Mouse (Mus musculus) brain, embryonic 14.5 days (tissue): Measurements from ENCODE around the gene Sars.

ENCODE experiments used
- CTCF ChIP-seq: fragments of 200-500 bp; IDR thresholded peaks from 2 replicates; pipeline ENCODE4 v1.5.1; 2012; ENCODE audit warnings: inconsistent platforms, mild to moderate bottlenecking, moderate library complexity, borderline replicate concordance; ENCODE audit not compliant: insufficient read depth, insufficient read length; ENCODE audit errors: extremely low read depth
- POLR2A ChIP-seq: fragments of 200-500 bp; IDR thresholded peaks from 2 replicates; pipeline ENCODE4 v1.6.1; 2012; ENCODE audit warnings: mild to moderate bottlenecking, inconsistent platforms, borderline replicate concordance; ENCODE audit not compliant: poor library complexity, insufficient read depth, insufficient read length, severe bottlenecking; ENCODE audit errors: extremely low read depth

- TF ChIP-seq CTCF (peak; percentile 44; the same call in 1 of the 2 replicates), POLR2A (no peak)
Observed at GRCm38 (mm10) chr3:108466425-108466824, 21.4 kb upstream of the Sars start.
